Mouse (Mus musculus) G1E (cell line): ENCODE data around the gene Trappc3l.

Source experiments
- CTCF ChIP-seq: IDR thresholded peaks from 2 replicates; pipeline ENCODE4 v1.5.1; 2012; ENCODE audit warnings: low read depth, low read length, inconsistent platforms, mixed read lengths
- GATA1 ChIP-seq: IDR thresholded peaks from 2 replicates; pipeline ENCODE4 v1.6.1; 2012; ENCODE audit warnings: borderline replicate concordance, low read length, inconsistent platforms, mixed read lengths
- TAL1 ChIP-seq: conservative IDR thresholded peaks from 2 replicates; pipeline ENCODE4 v1.6.1; 2012; ENCODE audit warnings: low read depth, low read length, inconsistent platforms, mixed read lengths

- TF ChIP-seq CTCF, result no peak
- TF ChIP-seq TAL1, result no peak
- no peak for TF ChIP-seq GATA1
Measured at GRCm38 (mm10) chr10:34018746-34019301, 18.6 kb upstream of the Trappc3l start.
